Mouse (Mus musculus) mouse embryonic stem cell (cell line): ENCODE results near the gene Ms4a14.
"Not testable (repeated sequence)": the region's sequence is repeated elsewhere in the genome, so short reads cannot be mapped to it uniquely, and the experiment has no call there.

Experiments used
- in situ Hi-C, 2 experiments: fragments of 300-500 bp; cut with MboI; formaldehyde crosslinking; loops; 1 replicate in 1 of 2; 3 replicates in 1 of 2; pipeline ENCODE4 v1.14.3; 2019 to 2020; ENCODE audit warnings: low sequenced_read_pairs in 2 of 2, low pct_unique_long_range_greater_than_20kb in 1 of 2, mixed read lengths in 1 of 2; ENCODE audit not compliant: unreplicated experiment in 1 of 2

Ms4a14 gene

DNA sequence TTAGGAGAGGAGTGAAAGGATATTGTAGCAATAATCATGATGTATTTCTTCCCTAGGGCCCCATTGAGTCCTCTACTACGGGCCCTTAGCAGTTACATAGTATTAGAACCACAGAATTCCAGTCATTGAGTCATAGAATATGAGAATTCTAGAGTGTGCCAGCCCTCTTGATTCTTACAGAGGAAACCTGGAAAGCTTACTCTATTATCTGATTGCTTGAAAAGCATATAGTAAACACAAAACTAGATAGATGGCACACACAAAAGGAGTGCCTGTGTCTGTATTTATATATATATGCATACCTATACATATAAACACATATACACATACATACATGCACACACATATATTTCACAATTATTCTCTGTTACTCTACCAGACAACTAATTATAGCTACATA, at the start of gene Ms4a14:
TSS of gene Ms4a14 (minus strand) at position 101 of the 400 bp plus-strand sequence.
- in situ Hi-C loops = no loop called here

DNA sequence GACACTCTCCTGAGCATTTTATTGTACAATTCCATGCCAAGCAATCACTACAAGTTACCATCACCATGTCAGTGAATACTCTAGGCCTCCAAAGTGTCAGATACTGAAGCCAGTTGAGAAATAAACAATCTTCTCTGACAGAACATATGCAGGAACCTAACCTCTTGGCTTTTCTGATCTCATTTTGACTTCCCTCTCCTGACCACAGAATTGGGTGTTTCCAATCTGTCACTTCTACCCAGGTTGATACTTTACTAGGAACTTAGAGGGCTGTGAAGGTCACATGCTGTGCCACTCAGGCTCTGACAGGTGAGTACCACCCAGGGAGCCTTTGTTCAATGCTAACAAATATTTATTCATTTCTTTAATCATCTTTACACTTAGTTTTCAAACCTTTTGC, 47.7 kb upstream of the Ms4a14 start:
- in situ Hi-C loops = loop anchor here in 1 of 2 experiments (25.0 kb wide), 1 partner anchor 175 kb away; the partner anchor contains the start of gene Ms4a13

DNA sequence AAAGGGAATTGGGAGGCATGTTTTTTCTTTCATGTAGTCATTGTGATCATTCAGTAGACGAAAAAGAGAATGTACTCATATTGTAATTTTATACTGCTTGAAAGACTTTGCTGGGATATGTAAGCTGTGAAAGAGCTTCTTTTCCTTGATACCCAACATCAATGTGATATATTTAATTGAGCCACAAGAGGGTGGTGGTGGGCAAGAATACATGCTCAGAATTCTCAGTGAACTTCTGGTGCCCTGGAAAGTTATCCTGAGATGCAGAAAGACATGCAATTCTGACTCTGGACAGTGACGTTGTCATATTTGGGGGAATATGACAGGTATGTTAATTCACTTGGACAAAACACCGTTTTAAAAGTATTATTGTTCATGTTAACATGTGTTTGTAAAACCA, 45.9 kb upstream of the Ms4a14 start:
- in situ Hi-C loops = loop anchor here in 1 of 2 experiments (25.0 kb wide), 1 partner anchor 173 kb away; the partner anchor contains the start of gene Ms4a13

DNA sequence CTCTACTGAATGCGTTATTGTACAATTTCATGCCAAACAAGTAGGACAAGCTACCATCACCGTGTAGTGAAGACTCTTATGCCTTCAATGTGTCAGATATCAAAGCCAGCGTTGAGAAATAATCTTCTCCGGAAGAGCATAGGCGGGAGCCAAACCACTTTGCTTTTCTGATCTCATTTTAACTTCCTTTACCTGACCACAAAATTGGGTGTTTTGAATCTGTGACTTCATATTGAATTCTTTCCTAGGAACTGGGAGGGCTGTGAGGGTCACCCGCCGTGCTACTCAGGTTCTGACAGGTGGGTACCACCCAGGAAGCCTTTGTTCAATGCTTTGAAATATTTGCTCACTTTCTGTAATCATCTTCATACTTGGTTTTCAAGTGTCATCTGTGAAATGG, 41.5 kb upstream of the Ms4a14 start:
- in situ Hi-C loops = loop anchor here in 1 of 2 experiments (10.0 to 25.0 kb wide), 2 partner anchors 168 to 249 kb away; partner anchors contain the start of genes Ms4a13 and Ms4a6d

DNA sequence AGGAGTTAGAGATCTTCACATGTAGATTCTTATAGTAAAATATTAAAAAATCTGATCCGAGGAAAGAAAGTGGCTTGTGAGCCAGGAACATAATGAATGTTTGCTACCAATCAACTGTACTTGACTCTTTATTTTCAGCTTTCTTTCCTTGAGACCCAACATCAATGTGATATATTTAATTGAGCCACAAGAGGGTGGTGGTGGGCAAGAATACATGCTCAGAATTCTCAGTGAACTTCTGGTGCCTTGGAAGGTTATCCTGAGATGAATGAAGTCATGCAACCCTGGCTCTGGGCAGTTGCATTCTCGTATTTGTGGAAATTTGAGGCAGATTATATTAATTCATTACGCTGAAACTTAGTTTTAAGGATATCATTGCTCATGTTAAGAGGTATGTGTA, 37.6 kb upstream of the Ms4a14 start:
- in situ Hi-C loops = loop anchor here in 1 of 2 experiments (10.0 to 25.0 kb wide), 2 partner anchors 165 to 253 kb away; partner anchors contain the start of genes Ms4a13 and Ms4a6d

DNA sequence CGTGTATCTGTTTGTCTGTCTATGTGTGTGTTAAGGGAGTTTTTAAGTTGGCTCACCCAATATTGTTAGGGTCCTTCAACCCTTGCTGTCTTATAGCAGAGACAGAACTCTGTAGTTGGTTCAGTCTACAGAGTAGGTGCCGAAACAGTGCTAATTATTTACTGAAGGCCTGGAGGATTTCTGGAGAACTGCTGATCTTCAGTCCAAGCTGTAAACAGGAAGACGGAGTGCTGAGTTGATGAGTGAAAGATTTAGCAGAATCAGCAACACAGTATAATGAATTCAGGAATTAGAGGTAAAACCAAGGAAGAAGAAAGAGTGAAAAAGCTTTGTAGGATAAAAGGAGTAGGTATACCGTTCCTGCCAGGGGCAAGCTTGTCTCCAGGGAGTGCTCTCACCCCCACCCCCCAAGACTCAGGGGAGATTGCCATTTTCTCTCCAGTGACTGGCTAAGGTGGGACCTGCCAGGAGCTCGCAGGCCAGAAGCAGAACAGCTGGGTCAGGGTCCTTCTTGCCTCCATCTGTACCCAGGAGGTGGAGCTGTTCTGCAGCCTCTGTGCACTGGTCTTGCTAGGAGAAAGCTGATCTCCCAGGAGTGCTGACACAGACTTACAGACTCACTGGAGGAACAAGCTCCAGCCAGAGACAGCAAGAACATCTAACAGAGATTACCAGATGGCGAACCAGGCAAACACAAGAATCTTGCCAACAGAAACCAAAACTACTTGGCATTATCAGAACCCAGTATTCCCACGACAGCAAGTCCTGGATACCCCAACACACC, 35.6 kb upstream of the Ms4a14 start:
- in situ Hi-C loops = loop anchor here (10.0 to 25.0 kb wide), 2 partner anchors 163 to 255 kb away; partner anchors contain the start of genes Ms4a13 (in 2 of the 2) and Ms4a6d (in 1 of the 2)

DNA sequence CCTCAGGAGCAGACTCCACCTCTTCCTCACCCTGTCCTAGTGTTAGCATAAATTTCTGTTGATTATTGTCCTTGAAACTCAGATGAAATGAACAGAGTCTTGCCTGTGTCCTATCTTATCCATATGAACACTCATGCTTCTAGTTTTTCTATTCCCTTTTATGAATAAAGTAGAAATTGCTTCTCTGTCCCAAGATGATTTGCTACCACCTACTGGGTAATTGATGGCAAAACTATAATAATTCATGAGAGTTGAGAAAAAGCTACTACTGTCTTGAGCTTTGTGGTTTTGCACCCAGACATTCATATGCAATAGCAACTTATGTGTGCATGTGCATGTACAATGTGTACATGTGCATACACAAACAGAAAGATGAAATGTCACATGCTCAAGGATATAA, 29.7 kb upstream of the Ms4a14 start:
- in situ Hi-C loops = loop anchor here in 1 of 2 experiments (25.0 kb wide), 1 partner anchor 157 kb away; the partner anchor contains the start of gene Ms4a13

DNA sequence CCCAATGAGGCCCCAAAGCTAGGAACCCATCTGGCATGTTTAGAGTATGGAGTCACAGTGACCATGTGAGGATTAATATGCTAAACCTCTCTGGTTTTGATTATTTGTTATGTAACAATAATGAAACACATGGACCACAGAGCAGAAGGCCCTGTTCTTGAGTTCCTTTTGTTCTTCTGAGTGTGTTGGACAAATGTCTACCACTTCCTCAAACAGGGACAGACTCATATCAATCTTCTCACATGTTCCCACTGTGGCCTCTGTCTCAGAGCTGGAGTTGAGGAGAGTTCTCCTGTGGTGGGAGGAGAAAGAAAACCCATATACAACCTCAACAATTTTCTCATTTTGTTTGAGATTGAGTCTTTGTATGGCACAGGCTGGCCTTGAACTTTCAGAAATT, 28.9 kb upstream of the Ms4a14 start:
- in situ Hi-C loops = loop anchor here in 1 of 2 experiments (25.0 kb wide), 1 partner anchor 156 kb away; the partner anchor contains the start of gene Ms4a13

DNA sequence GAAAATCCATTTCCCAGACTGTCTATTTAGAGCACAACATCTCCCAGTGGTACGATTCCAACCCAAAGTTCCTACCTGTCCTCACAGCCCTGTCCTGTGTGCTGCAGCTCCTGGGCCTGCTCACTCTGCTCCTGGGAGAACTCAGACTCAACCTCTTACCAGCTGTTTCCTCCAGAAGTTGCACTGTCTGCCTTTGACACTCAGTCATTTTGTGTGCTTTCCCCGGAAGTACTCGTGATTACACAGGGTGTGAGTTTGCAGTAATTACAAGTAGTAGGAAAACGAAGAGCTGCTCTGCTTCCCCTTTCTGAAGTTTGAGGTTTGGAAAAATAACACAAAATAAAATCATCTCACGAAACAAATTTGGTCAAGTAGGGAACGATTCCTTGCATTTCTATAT, 21.7 kb upstream of the Ms4a14 start, which contains the start of gene Ms4a7:
TSS of gene Ms4a7 (minus strand) at position 215 of the 400 bp plus-strand sequence.
- in situ Hi-C loops = loop anchor here in 1 of 2 experiments (25.0 kb wide), 1 partner anchor 149 kb away; the partner anchor contains the start of gene Ms4a13

DNA sequence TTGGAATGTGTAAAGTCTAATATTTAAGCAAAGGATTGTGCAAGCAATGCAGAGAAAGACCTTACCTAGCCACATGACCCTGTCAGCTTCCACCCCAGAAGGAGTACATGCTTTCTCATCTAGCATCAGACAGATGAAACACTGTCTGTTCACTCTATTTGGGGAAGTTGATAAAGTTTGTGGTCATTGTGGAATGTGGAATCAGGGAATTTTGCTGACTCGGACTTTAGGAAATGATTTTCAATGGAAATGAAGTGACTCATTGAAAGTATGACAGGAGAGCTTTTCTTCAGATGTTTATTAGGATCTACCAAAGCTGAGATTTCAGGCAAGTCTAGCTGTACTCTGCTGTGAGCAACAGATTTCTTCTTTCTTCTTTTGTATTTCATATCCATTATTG, 6.9 kb upstream of the Ms4a14 start:
- in situ Hi-C loops = no loop called here

DNA sequence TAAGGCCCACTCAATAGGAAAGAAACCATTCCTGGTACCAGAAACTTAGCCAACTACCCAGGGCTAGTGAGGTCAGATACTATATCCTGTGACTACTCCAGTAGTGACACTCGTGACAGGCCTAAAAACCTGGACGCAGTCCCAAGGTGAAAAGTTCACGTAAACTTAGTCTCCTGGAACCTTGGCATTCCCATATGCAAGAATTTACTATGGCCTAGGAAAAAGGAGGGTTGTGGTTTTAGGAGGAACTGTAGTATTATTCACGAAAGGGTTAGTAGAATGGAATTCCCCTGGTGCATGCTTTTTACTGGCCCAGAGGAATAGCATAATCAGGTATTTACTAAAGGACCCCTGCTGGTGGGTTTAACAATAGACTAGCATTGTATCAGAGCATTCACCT, 2.5 kb upstream of the Ms4a14 start:
- in situ Hi-C loops = no loop called here

DNA sequence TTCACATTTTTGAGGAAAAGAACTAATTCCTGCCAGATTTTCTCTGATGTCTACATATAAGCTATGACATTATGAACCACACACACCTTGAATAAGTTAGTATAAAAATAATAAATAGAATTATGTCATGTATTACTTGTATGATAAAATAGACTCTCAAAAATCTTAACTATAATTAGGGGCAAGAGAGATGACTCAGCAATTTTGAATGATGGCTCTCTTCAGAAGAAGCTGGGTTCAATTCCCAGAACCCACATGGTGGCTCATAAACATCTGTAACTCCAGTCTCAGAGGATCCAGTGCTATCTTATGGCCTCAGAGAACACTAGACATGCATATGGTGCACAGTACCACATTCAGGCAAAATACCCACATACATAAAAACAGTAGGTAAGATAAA, 5.4 kb downstream of the Ms4a14 start:
- in situ Hi-C loops = no loop called here

DNA sequence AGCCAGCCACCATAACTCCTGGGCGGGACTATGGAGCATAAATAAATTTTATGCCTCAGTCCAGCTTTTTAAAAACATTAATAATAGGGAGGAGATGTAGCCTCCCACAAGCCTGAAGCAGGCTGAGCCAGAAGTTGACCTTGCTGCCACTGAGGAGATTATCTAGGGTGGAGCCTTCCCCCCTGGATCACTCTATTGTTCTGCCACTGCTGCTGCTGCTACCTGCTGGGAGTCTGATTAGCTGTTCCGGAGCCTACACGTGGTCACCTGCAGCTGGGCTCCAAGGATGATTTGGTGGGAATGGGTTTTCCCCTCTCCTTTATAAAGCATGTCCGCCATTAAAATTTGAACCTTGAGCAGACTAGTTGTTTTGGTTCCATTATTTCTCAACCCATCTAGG, 14.7 kb downstream of the Ms4a14 start:
- in situ Hi-C loops = not testable (repeated sequence)

DNA sequence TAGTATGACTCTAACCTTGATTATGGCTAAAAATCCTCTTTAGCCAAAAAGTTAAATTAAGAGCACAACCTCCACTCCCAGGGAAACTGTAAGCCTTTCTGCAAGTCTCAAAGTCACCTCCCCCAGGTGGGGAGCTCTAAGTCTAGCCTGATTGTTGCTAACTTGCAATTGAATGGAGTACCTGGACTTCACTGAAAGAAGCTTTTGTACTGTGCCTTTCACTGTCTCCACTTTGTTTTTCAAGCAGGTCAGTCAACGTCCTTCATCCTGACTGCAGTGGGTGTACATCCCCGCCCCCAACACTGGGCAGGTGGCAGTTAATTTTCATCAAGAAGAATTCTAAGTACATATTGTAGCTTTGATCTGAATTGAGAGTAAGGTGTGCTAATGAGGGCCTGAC, 15.3 kb downstream of the Ms4a14 start:
- in situ Hi-C loops = no loop called here

DNA sequence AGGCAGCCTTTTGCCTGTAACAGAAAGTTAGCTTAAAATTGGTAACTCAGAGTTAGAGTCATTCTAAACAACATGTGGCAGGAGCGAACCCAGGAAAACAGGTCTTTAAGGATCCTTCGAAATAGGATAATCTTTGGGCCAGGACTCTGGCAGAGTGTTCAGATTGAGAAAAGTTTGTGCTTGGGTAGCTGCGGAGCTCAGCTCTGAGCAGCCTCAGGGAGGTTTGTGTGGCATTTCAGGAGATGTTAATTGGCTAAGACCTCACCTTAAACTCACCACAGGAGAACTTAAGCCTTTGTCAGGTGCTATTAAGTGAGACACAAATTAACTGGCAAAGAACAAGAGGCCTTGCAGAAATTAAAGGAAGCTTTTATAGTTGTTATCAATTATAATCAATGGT, 20.6 kb downstream of the Ms4a14 start:
- in situ Hi-C loops = not testable (repeated sequence)

DNA sequence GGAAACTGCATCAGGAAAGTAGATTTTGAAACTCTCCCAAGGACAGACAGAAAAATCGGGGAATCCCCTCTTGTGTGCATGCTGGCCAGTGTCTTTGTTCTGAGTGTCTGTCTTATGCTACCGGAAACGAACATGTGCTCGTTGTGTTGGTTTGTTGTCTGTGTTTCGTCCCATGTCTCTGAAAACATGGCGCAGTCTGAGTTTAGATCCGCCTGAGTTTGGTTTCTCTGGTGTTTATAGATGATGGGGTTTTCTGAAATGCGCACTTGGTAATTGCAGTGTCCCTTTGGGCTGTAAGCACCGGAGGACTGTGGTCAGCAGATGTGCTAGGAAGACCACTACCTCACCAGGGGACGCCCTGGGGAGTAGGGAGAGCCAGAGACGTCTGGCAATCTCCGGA, 21.3 kb downstream of the Ms4a14 start:
- in situ Hi-C loops = no loop called here

DNA sequence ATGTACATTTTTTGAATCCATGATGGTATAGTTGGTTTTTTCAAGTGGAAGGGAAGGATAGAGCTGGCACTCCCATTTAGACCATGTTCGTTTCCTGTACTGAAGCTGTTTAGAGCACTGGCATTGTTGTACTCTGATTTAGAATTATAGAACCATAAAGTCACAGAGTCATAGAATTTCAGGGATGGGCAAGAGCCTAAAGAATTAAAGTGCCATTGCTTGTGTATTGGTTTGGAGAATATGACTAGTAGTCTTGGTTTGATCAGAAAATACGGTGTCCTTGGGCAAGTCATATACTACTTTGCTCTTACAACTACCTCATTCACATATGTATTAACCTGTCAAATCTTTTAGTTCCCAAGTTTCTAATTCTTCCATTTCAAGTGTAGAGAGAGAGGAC, 30.5 kb downstream of the Ms4a14 start, which contains the start of gene Ms4a5:
TSS of gene Ms4a5 (minus strand) at position 101 of the 400 bp plus-strand sequence.
- in situ Hi-C loops = no loop called here

DNA sequence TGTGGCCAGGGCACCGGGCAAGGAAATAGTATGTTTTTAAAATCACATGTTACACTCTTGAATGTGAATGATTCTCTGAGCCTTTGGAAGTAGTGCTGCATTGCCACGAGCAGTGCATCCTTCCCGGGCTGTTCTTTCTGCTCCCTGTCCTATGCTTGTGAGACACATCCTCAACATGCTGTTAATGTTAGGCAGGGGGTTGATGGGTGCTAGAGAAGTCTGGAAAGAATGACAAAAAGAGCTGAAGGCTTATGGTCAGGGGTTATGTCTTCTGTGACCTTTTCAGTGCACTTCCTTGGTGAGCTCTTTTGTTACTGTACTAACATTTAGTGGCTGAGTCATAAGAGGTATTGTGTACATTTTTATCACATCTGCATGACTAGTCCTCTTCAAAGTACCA, 34.0 kb downstream of the Ms4a14 start:
- in situ Hi-C loops = no loop called here

DNA sequence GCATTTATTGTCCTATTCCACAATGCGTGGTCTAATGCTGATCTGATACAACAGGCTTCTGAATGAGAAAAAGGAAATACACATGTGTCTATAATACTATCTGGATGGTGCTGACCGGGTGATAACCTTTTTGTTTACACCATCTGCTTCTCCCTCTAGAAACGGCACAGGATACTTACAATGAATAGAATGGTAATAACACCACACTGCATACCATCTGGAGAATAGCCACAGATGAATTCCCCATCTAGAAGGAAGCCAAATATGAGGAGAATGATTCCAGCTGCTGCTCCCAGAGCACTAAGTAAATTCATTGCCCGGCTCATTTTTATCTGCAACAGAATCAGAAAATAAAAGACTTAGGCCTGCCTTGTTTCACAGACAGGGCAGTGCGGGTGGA, 37.8 kb downstream of the Ms4a14 start:
- in situ Hi-C loops = no loop called here

DNA sequence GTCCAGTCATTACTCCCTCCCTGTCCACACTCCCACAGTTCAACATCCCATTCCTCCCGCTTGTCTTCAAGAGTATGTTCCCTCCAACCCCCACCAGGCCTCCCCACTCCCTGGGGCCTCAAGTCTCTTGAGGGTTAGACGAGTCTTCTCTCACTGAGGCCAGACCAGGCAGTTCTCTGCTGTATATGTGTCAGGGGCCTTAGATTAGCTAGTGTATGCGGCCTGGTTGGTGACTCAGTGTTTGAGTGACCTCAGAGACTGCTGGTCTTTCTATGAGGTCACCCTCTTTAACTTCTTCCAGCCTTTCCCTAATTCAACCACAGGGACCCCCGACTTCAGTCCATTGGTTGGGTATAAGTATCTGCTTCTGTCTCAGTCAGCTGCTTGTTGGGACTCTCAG, 47.3 kb downstream of the Ms4a14 start:
- in situ Hi-C loops = no loop called here
